Mouse (Mus musculus) heart, adult 11 months (tissue): ENCODE results near the gene Calb2.

ENCODE experiments used
- DNase-seq: peaks from one replicate; pipeline ENCODE4 v3.0.0; 2022

Gene Calb2

DNA sequence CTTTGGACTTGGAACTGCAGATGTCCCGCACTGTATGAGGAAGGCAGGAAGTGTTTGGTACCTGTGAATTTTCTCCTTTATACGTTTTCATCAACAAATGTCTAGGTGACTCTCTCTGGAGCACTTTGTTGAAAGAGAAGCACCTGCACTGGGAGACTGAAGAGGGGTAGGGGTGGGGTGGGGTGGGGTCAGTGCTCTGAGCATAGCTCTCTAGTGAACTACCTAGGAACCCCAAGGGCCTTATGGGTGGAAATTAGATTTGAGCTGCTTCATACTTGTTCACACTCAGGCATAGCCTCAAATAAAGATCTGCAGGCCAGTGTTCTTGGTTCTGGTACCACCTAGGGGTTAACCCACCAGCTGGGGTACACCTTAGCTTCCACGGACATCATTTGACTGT, 65.4 kb downstream of the Calb2 start, which contains the start of gene Gm17720:
Gm17720 (minus strand) TSS at position 101 of the 400 bp plus-strand sequence.
- no peak for DNase-seq

GRCm38 (mm10) chr8:110101676-110102075, 66.3 kb downstream of the Calb2 start:
- DNase-seq = no peak

- no peak for DNase-seq
Observed at GRCm38 (mm10) chr8:110100907-110101306, 67.1 kb downstream of the Calb2 start, which contains the start of gene Gm21964. Gm21964 (plus strand) TSS chr8:110101207.

DNA sequence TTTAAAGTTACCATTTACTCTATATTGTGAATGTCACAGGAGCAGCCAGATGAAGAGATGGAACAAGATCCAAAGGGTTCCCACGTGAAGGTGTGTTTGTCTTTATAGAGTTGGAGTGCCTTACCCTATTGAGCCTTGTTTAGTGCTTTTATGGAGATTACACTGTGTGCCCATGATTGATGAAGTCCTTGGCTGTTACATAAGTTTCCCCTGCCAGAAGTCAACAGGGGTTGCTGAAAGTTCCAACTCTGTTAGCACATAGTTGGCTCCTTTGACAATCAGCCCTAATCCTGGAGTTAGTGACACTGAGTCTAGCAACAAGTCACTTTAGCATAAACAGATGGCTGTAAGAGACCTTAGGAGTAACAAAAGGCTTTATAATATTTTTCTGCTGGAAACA, 76.1 kb downstream of the Calb2 start:
- DNase-seq = no peak
